Mouse (Mus musculus) hindbrain, embryonic 14.5 days (tissue): ENCODE measurements around the gene Rnf41. TPM values are rescaled to one million over a fixed set of nuclear protein-coding genes. Genes with fewer than 3 reads are reported as not detected.

Experiments used
- ATAC-seq: fragments of 200-750 bp; cut with Nextera tagmentation; 2 replicates; pipeline ENCODE4 v1.8.0; 2017; ENCODE audit warnings: moderate number of reproducible peaks, mild to moderate bottlenecking, moderate TSS enrichment, moderate library complexity; ENCODE audit not compliant: low FRiP score
- DNase-seq: peaks from one replicate; pipeline ENCODE4 v3.0.0-alpha.2; 2015; ENCODE audit warnings: low spot score
- H3K27ac ChIP-seq: fragments of 300-500 bp; sonication (generic); 2 replicates; pipeline ENCODE4 v1.5.1; 2014; ENCODE audit warnings: mild to moderate bottlenecking, moderate library complexity
- H3K27me3 ChIP-seq: fragments of 300-500 bp; sonication (generic); 2 replicates; pipeline ENCODE4 v1.6.1; 2014; ENCODE audit warnings: mild to moderate bottlenecking, low read length, mixed read lengths; ENCODE audit not compliant: control insufficient read depth, insufficient read depth
- H3K36me3 ChIP-seq: fragments of 300-500 bp; sonication (generic); replicated peaks from 2 replicates; pipeline ENCODE4 v1.6.1; 2014; ENCODE audit not compliant: control insufficient read depth, insufficient read depth
- H3K4me1 ChIP-seq: fragments of 300-500 bp; sonication (generic); replicated peaks from 2 replicates; pipeline ENCODE4 v1.6.1; 2014; ENCODE audit warnings: antibody characterized with exemption, low read length, mixed read lengths; ENCODE audit not compliant: control insufficient read depth, insufficient read depth
- H3K4me2 ChIP-seq: fragments of 300-500 bp; sonication (generic); replicated peaks from 2 replicates; pipeline ENCODE4 v1.6.1; 2014; ENCODE audit warnings: mild to moderate bottlenecking, moderate library complexity
- H3K4me3 ChIP-seq: fragments of 300-500 bp; sonication (generic); replicated peaks from 2 replicates; pipeline ENCODE4 v1.5.1; 2014; ENCODE audit warnings: mild to moderate bottlenecking, low read length
- H3K9ac ChIP-seq: fragments of 300-500 bp; sonication (generic); 2 replicates; pipeline ENCODE4 v1.6.1; 2014
- H3K9me3 ChIP-seq: fragments of 300-500 bp; sonication (generic); 2 replicates; pipeline ENCODE4 v1.6.1; 2016; ENCODE audit warnings: low read length; ENCODE audit not compliant: control insufficient read depth
- WGBS: fragments of 180-500 bp; shearing (Covaris S2); extraction: QIAGEN DNeasy Blood & Tissue Kit; methylation state at CpG from one replicate; pipeline ENCODE4 v1.1.7; 2014; 5-methylcytosine and 5-hydroxymethylcytosine counted together
- polyA plus RNA-seq: library from polyadenylated mRNA; unstranded; fragments of >200 nt; fragmentation: Nextera tagmentation; extraction: Ambion mirVana; gene quantifications from 2 replicates; pipeline ENCODE4 v1.2.1, GENCODE M21; 2014

Rnf41 gene
- polyA plus RNA-seq, result 70.9 and 83.7 TPM in 2 replicates

- H3K27ac ChIP-seq, result peak within 1 kb of the TSS; percentile 92
- WGBS, result under 1% methylated on average over 50 of the region's 50 CpGs
- peak within 1 kb of the TSS; percentile 78 for H3K9ac ChIP-seq
- no peaks in the 10 kb centered on the region for H3K9me3 ChIP-seq
- peak within 1 kb of the TSS; percentile 91 for H3K4me2 ChIP-seq
- DNase-seq (peak; percentile 97), ATAC-seq (peak; percentile 92)
- peaks cover 39% of the 10 kb centered on the region for H3K4me1 ChIP-seq
- H3K36me3 ChIP-seq, result peaks cover 37% of the 10 kb centered on the region
- peak within 1 kb of the TSS; percentile 70 for H3K4me3 ChIP-seq
- no peaks in the 10 kb centered on the region for H3K27me3 ChIP-seq
Measured at GRCm38 (mm10) chr10:128411211-128412054, at the start of gene Rnf41, which contains the start of gene Nabp2. TSS of gene Rnf41 (plus strand) at chr10:128411657. TSS of gene Nabp2 (minus strand) at chr10:128411492.

DNA sequence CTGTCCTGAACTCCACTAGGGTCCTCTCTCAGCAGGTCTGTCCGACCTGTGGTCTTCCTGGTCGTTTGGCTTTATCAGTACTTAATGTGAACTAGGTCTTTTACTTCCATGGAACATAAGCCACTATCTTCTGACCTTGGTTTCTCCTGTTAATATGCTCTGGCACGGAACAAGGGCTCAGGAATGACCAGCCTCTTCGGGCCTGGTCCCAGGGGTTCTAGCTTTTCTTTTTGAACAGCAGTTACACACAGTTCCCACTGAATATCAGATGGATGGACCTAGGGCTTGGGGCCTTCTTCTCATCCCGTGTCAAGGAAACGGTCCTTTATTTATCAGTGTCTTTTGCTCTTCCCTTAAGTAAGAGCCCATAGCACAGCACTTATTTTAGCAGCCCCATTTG lies 49.6 kb upstream of the Rnf41 start:
- H3K4me1 ChIP-seq, result no peaks in the 10 kb centered on the region
- H3K4me3 ChIP-seq, result no peak overlapping the region
- ATAC-seq (no peak), DNase-seq (no peak)
- no peak overlapping the region for H3K27ac ChIP-seq
- H3K4me2 ChIP-seq, result no peak overlapping the region
- 95% methylated on average over 6 of the region's 6 CpGs for WGBS
- no peak overlapping the region for H3K9ac ChIP-seq
- H3K36me3 ChIP-seq, result peaks cover 86% of the 10 kb centered on the region
- H3K27me3 ChIP-seq, result no peaks in the 10 kb centered on the region
- no peaks in the 10 kb centered on the region for H3K9me3 ChIP-seq

DNA sequence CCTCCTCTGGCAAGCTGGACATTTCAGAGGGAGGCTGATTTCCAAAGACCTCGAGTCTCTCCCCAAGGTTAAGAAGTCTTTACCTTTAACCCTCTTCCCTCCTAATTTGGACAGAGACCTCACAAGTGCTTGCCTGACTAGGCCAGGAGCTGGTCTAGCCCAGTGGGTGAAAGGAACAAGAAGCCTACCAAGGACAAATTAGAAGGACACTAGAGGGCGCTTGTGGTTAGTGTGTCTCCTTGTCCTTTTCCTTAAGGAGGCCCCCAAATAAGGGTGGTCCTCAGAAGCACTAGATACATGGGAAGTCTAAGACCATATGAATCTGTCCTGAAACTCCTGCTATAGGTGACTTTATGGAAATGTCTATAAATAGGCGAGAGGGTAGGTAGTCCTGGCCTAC lies 48.9 kb upstream of the Rnf41 start:
- 52% methylated on average over 3 of the region's 3 CpGs for WGBS
- no peak overlapping the region for H3K27ac ChIP-seq
- peaks cover 81% of the 10 kb centered on the region for H3K36me3 ChIP-seq
- H3K4me2 ChIP-seq, result no peak overlapping the region
- no peaks in the 10 kb centered on the region for H3K27me3 ChIP-seq
- H3K9ac ChIP-seq, result no peak overlapping the region
- no peaks in the 10 kb centered on the region for H3K9me3 ChIP-seq
- H3K4me1 ChIP-seq, result peaks cover 4% of the 10 kb centered on the region
- ATAC-seq, result no peak
- peak; percentile 74 for DNase-seq
- no peak overlapping the region for H3K4me3 ChIP-seq

DNA sequence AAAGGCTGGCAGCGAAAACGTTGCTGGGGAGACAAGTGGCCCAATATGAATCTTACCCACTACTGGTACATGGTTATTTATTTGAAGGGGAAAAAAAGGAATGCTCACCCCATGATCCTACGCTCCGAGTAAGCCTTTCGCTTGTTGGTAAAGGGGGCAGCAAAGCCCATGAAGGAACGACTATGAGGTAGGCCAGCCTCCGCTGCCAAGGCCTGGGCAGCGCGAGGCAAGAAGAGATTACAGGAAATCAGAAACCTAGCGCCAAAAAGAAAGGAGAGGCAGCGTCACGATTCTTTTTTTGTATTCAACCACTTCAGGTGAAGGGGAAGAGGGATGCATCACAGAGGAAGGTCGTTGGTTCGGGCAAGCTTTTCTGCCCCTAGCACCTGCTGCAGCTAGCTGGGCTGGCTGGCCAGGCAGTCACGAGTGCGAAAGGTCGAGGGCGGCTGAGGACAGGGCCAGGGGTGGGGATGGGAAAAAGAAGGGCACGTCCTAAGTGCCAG lies 43.5 kb upstream of the Rnf41 start:
- DNase-seq (peak; percentile 31), ATAC-seq (no peak)
- H3K4me1 ChIP-seq, result peaks cover 15% of the 10 kb centered on the region
- peak overlapping the region; percentile 96 for H3K27ac ChIP-seq
- peak overlapping the region; percentile 68 for H3K4me3 ChIP-seq
- peaks cover 28% of the 10 kb centered on the region for H3K36me3 ChIP-seq
- peak overlapping the region; percentile 76 for H3K9ac ChIP-seq
- no peaks in the 10 kb centered on the region for H3K27me3 ChIP-seq
- H3K4me2 ChIP-seq, result peak overlapping the region; percentile 61
- 16% methylated on average over 19 of the region's 19 CpGs for WGBS
- H3K9me3 ChIP-seq, result no peaks in the 10 kb centered on the region

DNA sequence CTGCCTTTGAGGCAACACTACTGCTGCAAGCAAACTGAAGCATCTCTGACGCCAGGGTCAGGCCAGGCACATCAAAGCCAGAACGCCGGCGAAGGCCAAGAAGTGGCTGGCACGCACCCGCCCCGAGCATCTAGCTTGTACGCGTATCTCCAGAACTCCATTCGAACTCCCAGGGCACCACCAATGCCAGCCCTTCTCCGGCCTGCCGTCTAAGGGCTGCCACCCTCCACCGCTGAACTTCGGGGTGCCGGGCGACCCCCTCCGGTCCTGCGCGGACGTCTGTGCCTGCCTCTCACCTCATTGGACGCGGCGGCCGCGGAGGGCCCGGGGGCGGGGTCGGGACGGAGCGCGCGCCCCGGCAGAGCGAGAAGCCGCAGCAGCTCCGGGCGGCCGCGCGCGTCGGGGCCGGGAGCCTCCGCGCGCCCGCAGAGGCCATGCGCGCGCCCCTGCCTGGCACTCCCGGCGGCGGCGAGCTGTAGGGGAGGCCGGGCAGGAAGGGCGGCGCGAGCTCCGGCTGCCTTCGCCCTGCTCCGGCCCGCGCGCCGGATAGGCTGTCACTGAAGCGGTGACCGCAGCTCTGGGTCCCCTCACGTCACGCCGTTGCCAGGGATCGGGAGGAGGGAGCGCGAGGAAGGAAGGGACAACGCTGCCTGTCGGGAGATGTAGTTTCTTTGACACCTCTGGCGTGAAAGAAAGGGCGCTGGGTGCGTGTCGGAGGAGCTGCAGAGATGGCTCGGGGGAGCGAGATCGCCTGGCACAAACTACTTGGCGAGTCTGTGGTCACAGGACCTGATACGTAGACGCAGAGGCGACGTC lies 42.8 kb upstream of the Rnf41 start, which contains the start of gene Coq10a:
TSS of gene Coq10a (minus strand) at position 596 of the 816 bp plus-strand sequence.
- H3K4me3 ChIP-seq, result peak within 1 kb of the TSS; percentile 68
- peak within 1 kb of the TSS; percentile 76 for H3K9ac ChIP-seq
- H3K36me3 ChIP-seq, result peaks cover 21% of the 10 kb centered on the region
- H3K27ac ChIP-seq, result peak within 1 kb of the TSS; percentile 96
- H3K9me3 ChIP-seq, result no peaks in the 10 kb centered on the region
- WGBS, result 0% methylated on average over 75 of the region's 87 CpGs
- DNase-seq, result peak; percentile 88
- H3K4me2 ChIP-seq, result peak within 1 kb of the TSS; percentile 61
- H3K27me3 ChIP-seq, result no peaks in the 10 kb centered on the region
- peaks cover 15% of the 10 kb centered on the region for H3K4me1 ChIP-seq
- ATAC-seq, result peak; percentile 94

DNA sequence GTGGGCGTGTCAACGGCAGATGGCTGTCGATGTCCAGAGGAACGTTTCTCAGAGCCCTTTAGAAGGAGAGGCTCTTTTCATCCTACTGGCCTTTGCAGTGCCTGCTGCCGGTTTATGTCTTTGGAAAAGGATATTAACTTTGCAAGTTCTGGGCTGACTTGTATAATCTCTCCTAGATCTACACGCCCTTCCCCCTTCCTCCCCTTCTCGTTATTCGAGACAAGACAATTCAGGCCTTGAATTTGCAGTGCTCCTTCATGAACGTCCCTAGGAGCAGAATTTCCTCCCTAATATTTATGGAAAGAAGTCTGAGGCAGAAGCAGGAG lies 42.3 kb upstream of the Rnf41 start:
- peak overlapping the region; percentile 61 for H3K4me2 ChIP-seq
- WGBS, result 2% methylated on average over 9 of the region's 9 CpGs
- H3K27ac ChIP-seq, result peak overlapping the region; percentile 96
- no peaks in the 10 kb centered on the region for H3K9me3 ChIP-seq
- H3K27me3 ChIP-seq, result no peaks in the 10 kb centered on the region
- ATAC-seq (no peak), DNase-seq (no peak)
- H3K4me1 ChIP-seq, result peaks cover 15% of the 10 kb centered on the region
- peak overlapping the region; percentile 76 for H3K9ac ChIP-seq
- peak overlapping the region; percentile 68 for H3K4me3 ChIP-seq
- H3K36me3 ChIP-seq, result peaks cover 17% of the 10 kb centered on the region

- Histone ChIP-seq H3K36me3 (peaks cover 12% of the 10 kb centered on the region; the same call in 1 of the 2 replicates), H3K9ac (peak overlapping the region; percentile 76), H3K9me3 (no peaks in the 10 kb centered on the region), H3K4me1 (peaks cover 15% of the 10 kb centered on the region), H3K4me3 (peak overlapping the region; percentile 68), H3K27ac (peak overlapping the region; percentile 96), H3K27me3 (no peaks in the 10 kb centered on the region), H3K4me2 (peak overlapping the region; percentile 61)
- no peak for ATAC-seq
- DNase-seq, result no peak
- 80% methylated on average over 6 of the region's 6 CpGs for WGBS
Measured at GRCm38 (mm10) chr10:128369599-128369998, 41.9 kb upstream of the Rnf41 start.

DNA sequence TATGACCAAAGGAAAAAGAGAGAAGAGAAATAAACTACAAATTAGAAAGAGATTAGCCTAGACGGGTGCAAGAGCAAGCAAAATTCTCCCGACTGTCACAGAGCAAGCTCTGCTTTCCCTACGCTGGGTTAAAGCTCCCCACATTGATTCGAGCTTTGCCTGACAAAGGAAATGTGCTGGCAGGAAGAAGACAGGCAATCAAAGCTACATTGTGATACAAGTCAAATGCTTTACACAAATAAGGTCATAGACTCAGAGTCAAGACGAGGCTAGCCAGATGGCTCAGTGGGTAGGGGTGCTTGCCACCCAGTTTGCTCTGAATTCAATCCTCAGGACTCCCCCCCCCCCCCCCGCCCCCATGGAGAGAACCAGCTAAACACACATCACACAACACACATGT lies 41.4 kb upstream of the Rnf41 start:
- Histone ChIP-seq H3K4me2 (no peak overlapping the region), H3K4me1 (peaks cover 15% of the 10 kb centered on the region), H3K27ac (no peak overlapping the region; the same call in 1 of the 2 replicates), H3K9me3 (no peaks in the 10 kb centered on the region), H3K9ac (no peak overlapping the region), H3K4me3 (no peak overlapping the region), H3K36me3 (peaks cover 8% of the 10 kb centered on the region; the same call in 1 of the 2 replicates), H3K27me3 (no peaks in the 10 kb centered on the region)
- WGBS, result 57% methylated on average over 5 of the region's 6 CpGs
- no peak for DNase-seq
- ATAC-seq, result no peak

DNA sequence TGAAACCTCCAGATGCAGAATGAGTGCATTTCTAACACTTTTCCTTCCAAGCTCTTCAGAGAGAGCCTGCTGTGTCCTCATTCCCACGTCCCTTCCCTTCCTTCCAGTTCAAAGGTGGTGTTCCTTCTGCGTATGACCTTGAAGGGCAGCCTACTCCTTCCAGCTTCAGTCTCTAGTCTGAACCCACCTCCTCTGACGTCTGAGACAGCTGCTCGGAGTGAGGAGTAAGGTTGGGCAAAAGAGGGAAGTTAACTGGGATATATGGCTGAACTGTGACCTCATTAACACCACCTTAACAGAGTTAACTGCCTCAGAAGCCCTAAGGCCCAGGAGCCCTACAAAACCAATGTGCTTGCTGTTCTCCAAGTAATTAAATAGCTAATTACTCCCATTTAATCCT lies 40.9 kb upstream of the Rnf41 start:
- H3K4me3 ChIP-seq, result no peak overlapping the region
- no peak overlapping the region for H3K27ac ChIP-seq
- H3K4me2 ChIP-seq, result no peak overlapping the region
- DNase-seq (no peak), ATAC-seq (no peak)
- no peaks in the 10 kb centered on the region for H3K9me3 ChIP-seq
- WGBS, result 62% methylated on average over 4 of the region's 4 CpGs
- H3K9ac ChIP-seq, result no peak overlapping the region
- H3K36me3 ChIP-seq, result 0 out of 2 replicates have a peak, but pooled peaks cover 4% of the 10 kb centered on the region
- peaks cover 15% of the 10 kb centered on the region for H3K4me1 ChIP-seq
- no peaks in the 10 kb centered on the region for H3K27me3 ChIP-seq
